ENCODE assay signal across 8 mouse cellular contexts in genomic region chr6:136505867-136506266, GRCm38 (mm10). TPM values are rescaled to one million over a fixed set of nuclear protein-coding genes. Genes with fewer than 3 reads are reported as not detected.
DNase-seq lines count a peak whose midpoint lies in the region; ATAC-seq lines count a peak whose summit lies in the region.
"Not testable (repeated sequence)": the region's sequence is repeated elsewhere in the genome, so short reads cannot be mapped to it uniquely, and the experiment has no call there.

TSS of gene Atf7ip (plus strand) at chr6:136506167.

- not testable (repeated sequence) for H3K27me3 ChIP-seq in forebrain, embryonic 10.5 days (ENCODE audit: poor library complexity, severe bottlenecking); hindbrain, embryonic 12.5 days; liver, embryonic 13.5 days; midbrain, embryonic 16.5 days (ENCODE audit: control insufficient read depth, insufficient read depth, low read depth, low read length)

- H3K4me1 ChIP-seq in forebrain, embryonic 10.5 days; hindbrain, embryonic 12.5 days; liver, embryonic 13.5 days (replicated peaks); midbrain, embryonic 16.5 days (ENCODE audit: control insufficient read depth, insufficient read depth, low read length): not testable (repeated sequence)

- not testable (repeated sequence) for H3K36me3 ChIP-seq in forebrain, embryonic 10.5 days (replicated peaks); hindbrain, embryonic 12.5 days; liver, embryonic 13.5 days; midbrain, embryonic 16.5 days (ENCODE audit: control insufficient read depth, insufficient read depth, low read length)

- H3K9ac ChIP-seq in hindbrain, embryonic 12.5 days; liver, embryonic 13.5 days; midbrain, embryonic 16.5 days (ENCODE audit: low read depth, low read length): not testable (repeated sequence)

- not testable (repeated sequence) for DNase-seq in adrenal gland, postnatal 25 days; forebrain, embryonic 10.5 days (ENCODE audit: extremely low spot score, low spot score); heart, adult 18-20 months; layer of hippocampus, postnatal 14 days (ENCODE audit: low spot score in 2 of 2); liver, embryonic 13.5 days; urinary bladder, adult 2 months (ENCODE audit: low spot score)

- not testable (repeated sequence) for H3K4me2 ChIP-seq in hindbrain, embryonic 12.5 days (replicated peaks); liver, embryonic 13.5 days; midbrain, embryonic 16.5 days (ENCODE audit: low read length)

- H3K4me3 ChIP-seq in forebrain, embryonic 10.5 days; hindbrain, embryonic 12.5 days; liver, embryonic 13.5 days (replicated peaks); midbrain, embryonic 16.5 days (ENCODE audit: low read depth, low read length): not testable (repeated sequence)

- not testable (repeated sequence) for H3K9me3 ChIP-seq in forebrain, embryonic 10.5 days; hindbrain, embryonic 12.5 days (replicated peaks); liver, embryonic 13.5 days (replicated peaks); midbrain, embryonic 16.5 days (replicated peaks; ENCODE audit: control insufficient read depth, low read length, poor library complexity, severe bottlenecking)

- not testable (repeated sequence) for H3K27ac ChIP-seq in forebrain, embryonic 10.5 days; hindbrain, embryonic 12.5 days; liver, embryonic 13.5 days; midbrain, embryonic 16.5 days (ENCODE audit: low read length)

- WGBS in forebrain, embryonic 10.5 days: 90% methylated on average over 3 of the region's 3 CpGs
- WGBS in hindbrain, embryonic 12.5 days: 88% methylated on average over 3 of the region's 3 CpGs
- WGBS in liver, embryonic 13.5 days (ENCODE audit: insufficient replicate concordance): 65% methylated on average over 3 of the region's 3 CpGs
- 81% methylated on average over 1 of the region's 3 CpGs for WGBS in midbrain, embryonic 16.5 days

- not testable (repeated sequence) for ATAC-seq in hindbrain, embryonic 12.5 days (ENCODE audit: low FRiP score); liver, embryonic 13.5 days (ENCODE audit: low read depth); midbrain, embryonic 16.5 days

RNA-seq across cellular contexts. Expression of gene Atf7ip, which starts in this region (rescaled TPM):
- total RNA-seq in adrenal gland, postnatal 25 days (2021): 84.0 and 117 TPM in 2 replicates
- 44.2 and 46.7 TPM in 2 replicates for polyA plus RNA-seq in forebrain, embryonic 10.5 days (2016; fragmentation: Nextera tagmentation; extraction: Ambion mirVana)
- 10 to 100 TPM; 59.7 to 88.7 TPM for total RNA-seq in heart, adult 18-20 months (2021)
- 63.8 and 77.2 TPM in 2 replicates for polyA plus RNA-seq in hindbrain, embryonic 12.5 days (2016; fragmentation: Nextera tagmentation; extraction: Ambion mirVana)
- total RNA-seq in layer of hippocampus, postnatal 14 days (2021): 100 to 1,000 TPM; 108 to 121 TPM
- polyA plus RNA-seq in liver, embryonic 13.5 days (2015; fragmentation: Nextera tagmentation; extraction: Ambion mirVana): 12.5 and 16.6 TPM in 2 replicates
- polyA plus RNA-seq in midbrain, embryonic 16.5 days (2015; fragmentation: Nextera tagmentation; extraction: Ambion mirVana): 38.2 and 40.6 TPM in 2 replicates
- polyA plus RNA-seq in urinary bladder, adult 2 months (2012; rRNA removed): 20.5 and 31.6 TPM in 2 replicates
